Mouse (Mus musculus): ENCODE data around the gene Nek10.

DNA sequence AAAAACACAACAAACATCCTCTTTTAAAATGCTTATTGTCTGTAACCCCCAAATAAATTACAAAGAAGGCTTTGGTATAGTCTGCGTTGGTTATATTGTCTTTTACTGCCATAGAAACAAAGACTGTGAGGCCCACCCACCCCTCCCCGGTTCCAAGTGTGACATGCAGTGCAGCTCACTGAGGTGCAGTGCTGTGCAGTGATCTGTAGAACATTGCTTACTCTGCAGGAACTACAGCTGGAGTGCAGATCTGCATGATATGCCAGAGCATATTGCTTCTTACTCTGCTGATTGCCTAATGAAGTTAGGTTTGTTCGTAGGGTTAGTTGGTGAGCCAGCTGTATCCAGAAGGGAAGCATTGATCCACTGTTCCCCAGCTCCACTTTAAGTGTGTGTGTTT is 57.1 kb downstream of the Nek10 start:
- TF ChIP-seq POLR2A (IDR thresholded peaks at IDR 0.05; ENCODE audit: low read depth, low read length) (no peak), CTCF (IDR thresholded peaks at IDR 0.05; ENCODE audit: borderline replicate concordance, insufficient read depth, low read length) (no peak)

Measured in embryonic fibroblast, embryonic 13.5 days (primary cell).